Mouse (Mus musculus) heart, embryonic 13.5 days (tissue): ENCODE data around the gene Prrt2. TPM values are rescaled to one million over a fixed set of nuclear protein-coding genes. Genes with fewer than 3 reads are reported as not detected.

Experiments used
- ATAC-seq: fragments of 200-750 bp; cut with Nextera tagmentation; 2 replicates; pipeline ENCODE4 v1.8.0; 2017; ENCODE audit warnings: moderate TSS enrichment; ENCODE audit not compliant: insufficient number of reproducible peaks, low FRiP score, low TSS enrichment; ENCODE audit errors: extremely low read depth
- H3K27ac ChIP-seq: fragments of 300-500 bp; sonication (generic); replicated peaks from 2 replicates; pipeline ENCODE4 v1.5.1; 2015; ENCODE audit warnings: moderate library complexity, mild to moderate bottlenecking, inconsistent platforms
- H3K27me3 ChIP-seq: fragments of 300-500 bp; sonication (generic); replicated peaks from 2 replicates; pipeline ENCODE4 v1.6.1; 2015; ENCODE audit warnings: mild to moderate bottlenecking, inconsistent platforms
- H3K36me3 ChIP-seq: fragments of 300-500 bp; sonication (generic); 2 replicates; pipeline ENCODE4 v1.6.1; 2015; ENCODE audit warnings: mild to moderate bottlenecking, inconsistent platforms
- H3K4me1 ChIP-seq: fragments of 300-500 bp; sonication (generic); 2 replicates; pipeline ENCODE4 v1.6.1; 2015; ENCODE audit warnings: inconsistent platforms
- H3K4me2 ChIP-seq: fragments of 300-500 bp; sonication (generic); 2 replicates; pipeline ENCODE4 v1.6.1; 2015; ENCODE audit warnings: inconsistent platforms, mild to moderate bottlenecking, moderate library complexity
- H3K4me3 ChIP-seq: fragments of 300-500 bp; sonication (generic); 2 replicates; pipeline ENCODE4 v1.5.1; 2015; ENCODE audit warnings: moderate library complexity, mild to moderate bottlenecking, inconsistent platforms
- H3K9ac ChIP-seq: fragments of 300-500 bp; sonication (generic); 2 replicates; pipeline ENCODE4 v1.6.1; 2015; ENCODE audit warnings: inconsistent platforms, mild to moderate bottlenecking, moderate library complexity
- H3K9me3 ChIP-seq: fragments of 300-500 bp; sonication (generic); 2 replicates; pipeline ENCODE4 v1.6.1; 2016; ENCODE audit warnings: inconsistent platforms
- WGBS: fragments of 180-500 bp; shearing (Covaris S2); methylation state at CpG from one replicate; pipeline ENCODE4 v1.1.7; 2015; ENCODE audit warnings: mixed read lengths; 5-methylcytosine and 5-hydroxymethylcytosine counted together
- polyA plus RNA-seq: library from polyadenylated mRNA; unstranded; fragments of >200 nt; fragmentation: Nextera tagmentation; extraction: Ambion mirVana; gene quantifications from 2 replicates; pipeline ENCODE4 v1.2.1, GENCODE M21; 2015

Gene Prrt2
- polyA plus RNA-seq, 1 experiment from 2014 or later, result 1.6 TPM

DNA sequence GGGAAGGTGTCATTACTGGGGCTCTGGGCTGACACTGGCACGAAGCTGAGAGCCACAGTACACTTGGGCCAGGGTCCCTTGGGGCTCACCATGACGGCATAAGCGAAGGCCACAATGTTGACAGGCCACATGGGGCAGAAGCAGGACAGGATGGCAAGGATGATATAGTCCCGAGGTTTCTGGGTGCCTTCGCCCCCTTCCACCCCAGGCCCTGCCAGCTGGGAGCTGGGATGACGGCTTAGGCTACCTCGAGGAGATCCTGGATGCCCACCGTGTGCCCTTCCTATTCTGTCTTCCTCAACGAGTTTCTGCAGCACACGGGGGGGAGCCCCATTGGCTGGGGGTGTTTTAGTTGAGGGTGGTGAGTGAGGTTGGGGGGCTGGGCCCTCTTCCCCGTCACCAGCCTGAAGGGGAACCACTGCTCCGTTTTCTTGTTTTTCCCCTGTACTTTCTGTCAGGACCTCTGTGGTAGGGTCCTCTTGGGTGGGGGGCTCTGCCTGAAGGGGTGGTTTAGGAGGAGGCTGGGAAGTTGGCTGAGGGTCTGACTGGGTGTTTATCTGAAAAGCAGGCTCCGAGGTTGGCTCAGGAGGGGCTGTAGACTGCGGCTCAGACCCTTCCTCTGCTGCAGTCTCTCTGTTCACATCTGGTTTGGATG lies 1.6 kb downstream of the Prrt2 start:
- ATAC-seq, result no peak
- peak overlapping the region; percentile 59; the same call in 1 of the 2 replicates for H3K4me3 ChIP-seq
- 74% methylated on average over 14 of the region's 14 CpGs for WGBS
- peaks cover 39% of the 10 kb centered on the region for H3K36me3 ChIP-seq
- H3K9me3 ChIP-seq, result no peaks in the 10 kb centered on the region
- no peaks in the 10 kb centered on the region for H3K27me3 ChIP-seq
- H3K4me1 ChIP-seq, result peaks cover 83% of the 10 kb centered on the region
- peak overlapping the region; percentile 82 for H3K9ac ChIP-seq
- H3K27ac ChIP-seq, result 0 out of 2 replicates have a peak overlapping the region, but pooled peaks have one; percentile 12
- H3K4me2 ChIP-seq, result peak overlapping the region; percentile 87

DNA sequence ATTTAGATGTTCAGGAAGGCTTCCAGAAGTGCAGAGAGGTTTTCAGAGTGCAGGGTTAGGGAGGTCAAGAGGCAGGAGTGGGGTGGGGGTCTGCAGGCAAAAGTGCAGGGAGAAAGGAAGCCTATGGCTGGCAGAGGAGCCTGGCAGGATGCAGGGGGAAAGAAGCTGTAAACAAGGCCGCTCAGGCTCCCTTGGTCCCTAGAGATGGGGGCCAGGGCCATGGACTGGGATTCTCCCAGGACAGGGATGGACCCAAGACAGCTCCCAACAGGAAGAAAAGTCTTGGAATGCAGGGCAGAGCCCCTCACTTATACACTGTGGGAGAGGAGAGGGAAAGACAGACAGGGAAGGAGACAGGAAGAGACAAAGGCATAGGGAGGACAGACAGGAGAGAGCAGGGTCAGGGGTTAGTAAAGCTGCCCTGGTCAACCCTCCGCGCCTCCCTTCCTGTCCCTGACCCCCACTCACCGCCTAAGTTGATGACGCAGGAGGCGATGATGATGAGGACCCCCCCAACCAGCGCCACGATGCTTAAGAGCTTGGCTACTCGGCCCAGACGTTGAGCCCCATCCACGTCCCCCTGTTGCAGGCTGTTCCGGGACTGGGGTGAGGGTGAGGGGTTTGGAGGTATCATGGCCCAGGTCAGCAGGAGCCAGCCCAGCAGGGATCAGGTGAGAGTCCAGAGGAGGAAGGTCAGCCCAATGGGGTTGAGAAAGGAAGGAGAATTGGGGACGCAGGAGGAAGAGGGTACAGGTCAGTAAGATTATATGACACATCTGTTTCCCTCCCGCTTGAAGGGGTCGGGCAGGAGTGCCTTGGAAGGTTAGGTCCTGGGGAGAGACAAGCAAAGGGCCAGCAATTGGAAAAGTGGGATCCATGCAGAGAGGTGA lies 2.4 kb downstream of the Prrt2 start:
- 73% methylated on average over 15 of the region's 15 CpGs for WGBS
- no peak overlapping the region for H3K4me2 ChIP-seq

DNA sequence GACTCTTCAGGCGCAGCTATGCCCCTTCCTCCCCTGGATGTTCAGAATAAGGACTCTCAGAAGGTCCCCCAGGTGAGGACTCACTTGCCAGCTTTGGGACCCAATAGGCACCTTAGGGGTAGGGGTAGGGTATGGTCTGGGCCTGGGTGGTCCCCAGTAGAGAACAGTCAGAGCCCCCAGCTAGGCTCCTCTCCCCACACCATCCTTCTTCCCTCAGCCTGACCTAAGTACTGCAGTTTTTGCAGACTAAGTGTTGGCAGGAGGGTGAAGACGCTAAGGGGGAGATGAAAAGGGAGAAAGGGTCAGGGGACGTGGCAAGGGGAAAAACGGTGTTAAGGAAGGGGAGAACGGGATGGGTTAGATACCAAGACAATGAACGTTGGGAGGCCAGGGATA lies 3.1 kb downstream of the Prrt2 start:
- ATAC-seq, result no peak
- no peaks in the 10 kb centered on the region for H3K27me3 ChIP-seq
- peak overlapping the region; percentile 79; the same call in 1 of the 2 replicates for H3K4me3 ChIP-seq
- peaks cover 81% of the 10 kb centered on the region for H3K4me1 ChIP-seq
- peak overlapping the region; percentile 98; the same call in 1 of the 2 replicates for H3K27ac ChIP-seq
- peak overlapping the region; percentile 92; the same call in 1 of the 2 replicates for H3K4me2 ChIP-seq
- 39% methylated on average over 6 of the region's 6 CpGs for WGBS
- H3K36me3 ChIP-seq, result peaks cover 31% of the 10 kb centered on the region
- no peaks in the 10 kb centered on the region for H3K9me3 ChIP-seq
- H3K9ac ChIP-seq, result peak overlapping the region; percentile 93

More for the DNA sequence above, 2.4 kb downstream of the Prrt2 start:
- ATAC-seq, result no peak
- Histone ChIP-seq H3K4me1 (peaks cover 83% of the 10 kb centered on the region), H3K36me3 (peaks cover 31% of the 10 kb centered on the region), H3K9me3 (no peaks in the 10 kb centered on the region), H3K27me3 (no peaks in the 10 kb centered on the region), H3K4me3 (no peak overlapping the region), H3K9ac (peak overlapping the region; percentile 93), H3K27ac (0 out of 2 replicates have a peak overlapping the region, but pooled peaks have one; percentile 98)

DNA sequence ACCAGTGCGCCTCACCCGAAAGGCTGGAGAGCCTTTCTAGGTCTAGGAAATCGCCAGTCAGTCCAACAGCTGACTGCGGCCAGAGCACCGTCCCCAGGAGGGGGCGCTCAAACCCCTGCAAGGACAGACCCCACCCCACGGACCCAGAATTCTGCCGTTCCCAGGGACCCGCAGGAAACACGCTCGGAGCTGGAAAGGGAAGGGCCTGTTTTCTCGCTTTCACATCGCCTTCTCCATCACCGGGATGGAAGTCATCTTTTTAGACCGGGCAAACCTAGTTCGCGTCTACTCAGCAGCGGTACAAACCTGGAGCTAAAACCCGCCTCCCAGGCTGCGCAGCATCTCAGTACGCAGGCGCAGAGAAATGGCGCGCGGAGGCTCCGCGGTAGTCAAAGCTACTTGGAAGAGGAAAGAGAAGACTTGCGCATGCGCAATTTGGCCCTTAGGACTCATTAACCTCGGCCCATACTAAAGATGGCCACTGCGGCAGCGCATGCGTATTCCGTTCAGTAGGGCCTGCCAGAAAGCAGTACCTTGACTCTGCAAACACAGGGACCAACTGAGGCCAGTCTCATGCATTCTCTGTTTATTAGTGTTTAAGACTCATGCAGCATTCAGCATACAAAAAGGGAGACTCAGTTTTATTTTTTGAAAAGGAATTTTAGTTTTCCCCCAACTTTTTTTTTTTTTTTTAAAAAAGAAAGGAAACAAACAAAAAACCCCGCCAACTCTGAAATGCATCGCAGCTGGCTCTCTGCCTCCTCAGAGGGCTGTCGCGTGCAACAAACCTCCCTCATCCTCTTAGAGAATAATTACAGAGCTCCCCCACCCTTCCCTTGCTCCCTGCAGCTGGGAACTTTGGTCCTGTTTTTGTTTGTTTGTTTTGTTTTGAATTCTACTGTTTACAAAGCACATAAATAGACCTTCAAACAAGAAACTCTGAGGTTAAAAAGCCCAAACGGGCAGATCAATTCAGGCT lies 3.8 kb downstream of the Prrt2 start, which contains the start of gene Pagr1a:
Gene Pagr1a (minus strand): TSS at position 382 of the 979 bp plus-strand sequence.
- Histone ChIP-seq H3K4me3 (peak within 1 kb of the TSS; percentile 79), H3K27ac (peak within 1 kb of the TSS; percentile 98), H3K27me3 (no peaks in the 10 kb centered on the region), H3K4me1 (peaks cover 74% of the 10 kb centered on the region), H3K4me2 (peak within 1 kb of the TSS; percentile 92), H3K9me3 (no peaks in the 10 kb centered on the region), H3K9ac (peak within 1 kb of the TSS; percentile 93), H3K36me3 (peaks cover 31% of the 10 kb centered on the region)
- 3% methylated on average over 39 of the region's 39 CpGs for WGBS
- ATAC-seq, result peak; percentile 52

DNA sequence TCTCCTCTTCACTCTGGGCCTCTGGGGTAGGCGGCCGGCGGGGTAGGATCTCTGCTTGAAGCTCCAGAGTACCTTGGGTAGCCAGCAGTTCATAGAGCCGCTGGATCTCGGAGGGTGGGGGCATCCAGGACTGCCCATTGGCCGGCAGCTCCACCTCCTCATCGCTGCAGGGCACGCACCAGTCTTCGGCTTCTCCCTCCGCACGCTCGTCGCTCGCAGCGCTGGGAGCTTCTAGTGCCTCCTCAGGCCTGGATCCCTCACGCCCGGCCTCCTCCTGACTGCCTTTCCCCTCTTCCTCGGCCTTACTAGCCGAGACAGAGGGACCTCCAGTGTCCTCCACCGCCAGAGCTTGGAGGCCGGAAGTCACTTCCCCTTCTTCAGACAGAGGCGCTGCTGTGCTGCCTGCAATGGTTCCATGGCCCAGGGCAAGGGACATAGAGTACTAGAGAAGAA lies 4.5 kb downstream of the Prrt2 start:
- Histone ChIP-seq H3K4me1 (peaks cover 67% of the 10 kb centered on the region), H3K27ac (peak overlapping the region; percentile 98), H3K27me3 (no peaks in the 10 kb centered on the region), H3K9ac (peak overlapping the region; percentile 93), H3K36me3 (peaks cover 27% of the 10 kb centered on the region), H3K4me2 (peak overlapping the region; percentile 92), H3K4me3 (peak overlapping the region; percentile 79), H3K9me3 (no peaks in the 10 kb centered on the region)
- 0% methylated on average over 22 of the region's 22 CpGs for WGBS
- ATAC-seq, result peak; percentile 25

DNA sequence TGATC lies 4.7 kb downstream of the Prrt2 start, which contains the start of gene Pagr1b:
Gene Pagr1b (minus strand): TSS at position 4 of the 5 bp plus-strand sequence.
- Histone ChIP-seq H3K4me1 (peaks cover 64% of the 10 kb centered on the region), H3K9me3 (no peaks in the 10 kb centered on the region), H3K9ac (peak within 1 kb of the TSS; percentile 93), H3K27ac (peak within 1 kb of the TSS; percentile 98), H3K4me3 (peak within 1 kb of the TSS; percentile 79), H3K36me3 (peaks cover 27% of the 10 kb centered on the region), H3K27me3 (no peaks in the 10 kb centered on the region), H3K4me2 (peak within 1 kb of the TSS; percentile 92)
- ATAC-seq, result no peak

DNA sequence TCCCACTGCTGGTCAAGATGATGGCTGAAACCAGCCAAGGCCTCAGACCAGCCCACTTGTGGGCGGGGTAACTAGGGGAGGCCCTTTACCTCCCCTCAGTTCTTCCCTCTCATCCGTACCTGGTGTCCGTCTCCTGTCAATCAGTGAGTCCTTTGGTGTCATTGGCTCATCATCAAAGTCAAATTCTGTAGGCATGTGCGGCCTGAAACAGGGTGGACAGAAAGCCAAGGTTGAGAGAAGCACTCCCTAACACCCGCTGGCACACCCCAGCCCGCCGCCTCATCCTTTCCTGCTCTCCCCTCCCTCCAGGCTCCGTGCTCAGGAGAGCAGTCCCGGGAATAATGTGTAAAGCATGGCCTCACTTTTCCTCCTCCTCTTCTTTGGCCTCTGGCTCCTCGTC lies 4.9 kb downstream of the Prrt2 start:
- Histone ChIP-seq H3K36me3 (peaks cover 27% of the 10 kb centered on the region), H3K27ac (peak overlapping the region; percentile 98), H3K9ac (peak overlapping the region; percentile 93), H3K9me3 (no peaks in the 10 kb centered on the region), H3K4me1 (peaks cover 62% of the 10 kb centered on the region), H3K27me3 (no peaks in the 10 kb centered on the region), H3K4me2 (peak overlapping the region; percentile 92), H3K4me3 (peak overlapping the region; percentile 79)
- WGBS, result 0% methylated on average over 10 of the region's 10 CpGs
- peak; percentile 26; the same call in 1 of the 2 replicates for ATAC-seq

DNA sequence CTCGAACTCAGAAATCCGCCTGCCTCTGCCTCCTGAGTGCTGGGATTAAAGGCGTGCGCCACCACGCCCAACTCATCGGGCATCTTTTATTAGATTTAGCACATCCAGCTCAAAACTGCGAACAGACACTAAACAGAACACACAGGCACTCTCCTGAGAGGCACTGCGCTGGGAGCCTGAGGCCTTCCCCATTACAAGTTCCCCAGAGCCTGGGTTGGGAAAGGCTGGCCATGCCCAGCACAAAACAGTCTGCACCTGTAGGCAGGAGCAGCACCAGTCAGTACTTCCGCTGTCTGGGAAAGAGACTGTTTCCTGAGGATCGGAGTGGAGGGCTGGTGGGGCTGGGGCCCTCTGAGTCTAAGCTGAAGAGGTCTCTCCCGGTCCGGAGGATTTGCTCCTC lies 6.0 kb downstream of the Prrt2 start:
- Histone ChIP-seq H3K9ac (peak overlapping the region; percentile 93; the same call in 1 of the 2 replicates), H3K4me2 (peak overlapping the region; percentile 92), H3K4me3 (peak overlapping the region; percentile 63), H3K27me3 (no peaks in the 10 kb centered on the region), H3K4me1 (peaks cover 53% of the 10 kb centered on the region), H3K27ac (peak overlapping the region; percentile 28), H3K9me3 (no peaks in the 10 kb centered on the region), H3K36me3 (peaks cover 32% of the 10 kb centered on the region)
- WGBS, result 90% methylated on average over 12 of the region's 12 CpGs
- no peak for ATAC-seq

DNA sequence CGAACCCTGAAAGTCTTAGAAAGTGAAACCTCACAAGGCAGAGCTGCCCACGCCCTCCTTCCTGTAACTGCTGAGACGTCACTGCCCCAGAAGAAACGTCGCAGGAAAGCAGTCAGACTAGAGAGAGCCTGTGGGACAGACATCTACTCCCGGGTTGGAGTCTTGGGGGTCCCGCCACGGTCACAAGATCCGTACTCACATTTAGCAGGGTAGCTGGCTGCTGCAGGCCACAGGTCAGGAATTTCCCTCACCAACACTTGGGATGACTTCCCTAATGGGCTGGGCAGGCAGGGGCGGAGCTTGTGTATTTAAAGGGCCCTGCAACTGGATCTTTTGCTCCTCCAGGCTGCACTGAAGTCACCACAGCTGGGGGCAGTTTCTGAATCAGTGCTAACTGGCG lies 6.7 kb downstream of the Prrt2 start, which contains the start of gene Mvp:
Gene Mvp (minus strand): TSS at position 302 of the 400 bp plus-strand sequence.
- Histone ChIP-seq H3K9me3 (no peaks in the 10 kb centered on the region), H3K9ac (peak within 1 kb of the TSS; percentile 93), H3K4me1 (peaks cover 48% of the 10 kb centered on the region), H3K27me3 (no peaks in the 10 kb centered on the region), H3K4me2 (peak within 1 kb of the TSS; percentile 92), H3K27ac (peak within 1 kb of the TSS; percentile 61), H3K4me3 (peak within 1 kb of the TSS; percentile 79), H3K36me3 (peaks cover 32% of the 10 kb centered on the region)
- ATAC-seq, result no peak
- WGBS, result 24% methylated on average over 11 of the region's 11 CpGs

DNA sequence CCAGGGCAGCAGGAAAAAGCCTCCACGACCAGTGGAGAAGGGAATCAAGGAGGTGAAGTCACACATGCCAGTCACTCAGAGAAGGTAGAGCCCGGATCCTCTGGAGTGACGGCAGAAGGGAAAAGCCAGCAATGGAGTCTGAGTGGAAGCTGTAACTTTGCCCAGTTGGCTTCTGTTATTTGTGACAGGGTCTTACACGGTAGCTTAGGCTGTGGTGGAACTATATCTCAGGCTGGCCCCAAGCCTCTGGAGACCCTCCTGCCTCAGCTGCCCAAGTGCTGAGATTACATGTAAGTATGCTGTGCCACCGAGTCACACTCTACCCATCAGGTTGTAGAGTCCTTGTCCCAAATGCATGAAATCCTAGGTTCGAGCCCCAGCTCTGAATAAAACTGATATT lies 7.6 kb downstream of the Prrt2 start:
- Histone ChIP-seq H3K4me2 (peak overlapping the region; percentile 92), H3K27ac (no peak overlapping the region), H3K9ac (0 out of 2 replicates have a peak overlapping the region, but pooled peaks have one; percentile 93), H3K36me3 (peaks cover 32% of the 10 kb centered on the region), H3K27me3 (no peaks in the 10 kb centered on the region), H3K4me1 (peaks cover 52% of the 10 kb centered on the region), H3K9me3 (no peaks in the 10 kb centered on the region), H3K4me3 (peak overlapping the region; percentile 63)
- no peak for ATAC-seq
- WGBS, result 90% methylated on average over 6 of the region's 6 CpGs

DNA sequence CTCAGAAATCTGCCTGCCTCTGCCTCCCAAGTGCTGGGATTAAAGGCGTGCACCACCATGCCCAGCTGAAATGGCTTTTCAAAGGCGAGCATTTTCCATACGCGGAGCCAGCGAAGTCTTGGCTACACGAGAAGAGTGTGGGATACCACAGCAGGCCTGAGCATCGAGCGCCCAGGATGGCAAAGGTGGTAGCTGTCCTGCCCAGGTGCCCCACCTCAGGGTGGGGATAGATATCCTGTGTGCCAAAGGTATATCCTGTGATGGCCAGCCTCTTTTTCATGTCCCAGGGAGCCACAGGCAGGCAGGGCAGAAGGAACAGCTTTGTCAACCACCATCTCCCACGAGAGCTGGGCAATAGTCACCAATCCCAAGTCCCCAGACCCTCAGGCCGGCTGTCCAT lies 8.2 kb downstream of the Prrt2 start:
- Histone ChIP-seq H3K4me3 (no peak overlapping the region), H3K36me3 (peaks cover 32% of the 10 kb centered on the region), H3K4me1 (peaks cover 51% of the 10 kb centered on the region), H3K27ac (no peak overlapping the region), H3K4me2 (no peak overlapping the region), H3K9me3 (no peaks in the 10 kb centered on the region), H3K9ac (no peak overlapping the region), H3K27me3 (no peaks in the 10 kb centered on the region)
- 94% methylated on average over 10 of the region's 10 CpGs for WGBS
- ATAC-seq, result no peak
